Mouse (Mus musculus) hindlimb bud, embryonic 11.5 days (tissue): ENCODE measurements around the gene Gm2056.
"Not testable (repeated sequence)": the region's sequence is repeated elsewhere in the genome, so short reads cannot be mapped to it uniquely, and the experiment has no call there.

Experiments
- DNase-seq: peaks from one replicate; pipeline ENCODE4 v3.0.0-alpha.2; 2012; ENCODE audit warnings: low read depth, low spot score; ENCODE audit errors: extremely low spot score

Gm2056 gene

GRCm38 (mm10) chr12:88026704-88027103, at the start of gene Gm2056:
Gm2056 (plus strand) TSS chr12:88027004.
- DNase-seq = not testable (repeated sequence)

- DNase-seq = not testable (repeated sequence)
Observed at GRCm38 (mm10) chr12:87984000-87984399, 42.8 kb upstream of the Gm2056 start.

GRCm38 (mm10) chr12:88004118-88004517, 22.7 kb upstream of the Gm2056 start:
- DNase-seq = not testable (repeated sequence)

GRCm38 (mm10) chr12:88011548-88011947, 15.3 kb upstream of the Gm2056 start, which contains the start of gene Gm2075:
Gm2075 (plus strand) TSS chr12:88011848.
- DNase-seq = not testable (repeated sequence)

GRCm38 (mm10) chr12:88018671-88019070, 8.1 kb upstream of the Gm2056 start, which contains the start of gene Gm6803:
Gm6803 (minus strand) TSS chr12:88018771.
- DNase-seq = not testable (repeated sequence)

GRCm38 (mm10) chr12:88032250-88032649, 5.4 kb downstream of the Gm2056 start:
- DNase-seq = not testable (repeated sequence)

- not testable (repeated sequence) for DNase-seq
Observed at GRCm38 (mm10) chr12:88039062-88039461, 12.3 kb downstream of the Gm2056 start.

- DNase-seq = not testable (repeated sequence)
Observed at GRCm38 (mm10) chr12:88039703-88040102, 12.9 kb downstream of the Gm2056 start.

- not testable (repeated sequence) for DNase-seq
Observed at GRCm38 (mm10) chr12:88045226-88045625, 18.4 kb downstream of the Gm2056 start.
